Mouse (Mus musculus) heart, postnatal 0 days (tissue): ENCODE data around the gene Hoxc8.

Experiments
- CTCF ChIP-seq: IDR thresholded peaks from 2 replicates; pipeline ENCODE4 v1.5.1; 2016; ENCODE audit warnings: antibody characterized with exemption, control low read depth, low read depth
- EP300 ChIP-seq: IDR thresholded peaks from 2 replicates; pipeline ENCODE4 v1.6.1; 2016; ENCODE audit warnings: antibody characterized with exemption, low read depth

- no peak for TF ChIP-seq CTCF
- TF ChIP-seq EP300: no peak
These were observed 8.3 kb downstream of the Hoxc8 start for GRCm38 (mm10) chr15:102998608-102999182.
